Mouse (Mus musculus) embryonic facial prominence, embryonic 11.5 days (tissue): ENCODE data around the gene Lrp3. TPM values are rescaled to one million over a fixed set of nuclear protein-coding genes. Genes with fewer than 3 reads are reported as not detected.
A peak's percentile ranks its signal among the peaks of the same experiment; 100 is the strongest.
"Not testable (repeated sequence)": the region's sequence is repeated elsewhere in the genome, so short reads cannot be mapped to it uniquely, and the experiment has no call there.

Experiments used
- ATAC-seq: fragments of 200-750 bp; cut with Nextera tagmentation; replicated peaks from 2 replicates; pipeline ENCODE4 v1.8.0; 2017; ENCODE audit warnings: low read depth; ENCODE audit not compliant: insufficient number of reproducible peaks, low FRiP score, low TSS enrichment
- DNase-seq: peaks from one replicate; pipeline ENCODE4 v3.0.0-alpha.2; 2015; ENCODE audit warnings: low spot score
- H3K27ac ChIP-seq: fragments of 300-500 bp; sonication (generic); replicated peaks from 2 replicates; pipeline ENCODE4 v1.5.1; 2014; ENCODE audit warnings: mild to moderate bottlenecking, low read depth, low read length, control low read depth
- H3K27me3 ChIP-seq: fragments of 300-500 bp; sonication (generic); 2 replicates; pipeline ENCODE4 v1.6.1; 2014; ENCODE audit warnings: mild to moderate bottlenecking, low read length, moderate library complexity, mixed read lengths; ENCODE audit not compliant: control insufficient read depth, insufficient read depth
- H3K36me3 ChIP-seq: fragments of 300-500 bp; sonication (generic); replicated peaks from 2 replicates; pipeline ENCODE4 v1.6.1; 2014; ENCODE audit warnings: low read depth, mild to moderate bottlenecking, low read length, moderate library complexity, mixed read lengths; ENCODE audit not compliant: control insufficient read depth, insufficient read depth
- H3K4me1 ChIP-seq: fragments of 300-500 bp; sonication (generic); 2 replicates; pipeline ENCODE4 v1.6.1; 2014; ENCODE audit warnings: low read length, mixed read lengths; ENCODE audit not compliant: control insufficient read depth, insufficient read depth
- H3K4me2 ChIP-seq: fragments of 300-500 bp; sonication (generic); 2 replicates; pipeline ENCODE4 v1.6.1; 2014; ENCODE audit warnings: low read depth, mild to moderate bottlenecking, control low read depth, low read length, moderate library complexity
- H3K4me3 ChIP-seq: fragments of 300-500 bp; sonication (generic); 2 replicates; pipeline ENCODE4 v1.5.1; 2014; ENCODE audit warnings: low read depth, low read length, control low read depth
- H3K9ac ChIP-seq: fragments of 300-500 bp; sonication (generic); replicated peaks from 2 replicates; pipeline ENCODE4 v1.6.1; 2014; ENCODE audit warnings: mild to moderate bottlenecking, control low read depth, low read length
- H3K9me3 ChIP-seq: fragments of 300-500 bp; sonication (generic); replicated peaks from 2 replicates; pipeline ENCODE4 v1.6.1; 2016; ENCODE audit warnings: mild to moderate bottlenecking, low read length, inconsistent platforms, mixed read lengths; ENCODE audit not compliant: control insufficient read depth
- WGBS: fragments of 180-500 bp; shearing (Covaris S2); extraction: QIAGEN DNeasy Blood & Tissue Kit; methylation state at CpG from one replicate; pipeline ENCODE4 v1.1.7; 2014; 5-methylcytosine and 5-hydroxymethylcytosine counted together
- polyA plus RNA-seq: library from polyadenylated mRNA; unstranded; fragments of >200 nt; fragmentation: Nextera tagmentation; extraction: Ambion mirVana; gene quantifications from 2 replicates; pipeline ENCODE4 v1.2.1, GENCODE M21; 2014

The Lrp3 gene
- polyA plus RNA-seq, result 8.8 and 9.0 TPM in 2 replicates

DNA sequence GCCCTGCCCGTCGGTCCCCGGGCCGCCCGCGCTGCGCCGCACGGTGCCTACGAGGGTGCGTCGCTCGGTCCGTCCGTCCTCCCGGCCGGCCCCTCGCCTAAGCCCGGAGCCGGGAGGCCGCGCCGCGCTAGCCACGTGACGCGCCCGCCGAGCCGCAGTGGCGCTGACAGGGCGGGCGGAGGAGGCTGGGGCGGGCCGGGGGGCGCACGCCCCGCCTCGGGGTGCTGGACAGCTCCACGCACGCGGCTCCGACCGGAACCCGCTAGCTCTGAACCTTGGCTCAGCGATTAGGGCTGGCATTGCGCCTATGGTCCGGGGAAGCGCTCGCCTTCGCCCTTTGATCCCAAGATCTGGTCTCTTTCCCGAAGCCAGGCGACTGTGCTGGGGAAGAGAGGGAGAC lies at the start of gene Lrp3:
TSS of gene Lrp3 (minus strand) at position 274 of the 400 bp plus-strand sequence.
- under 1% methylated on average over 52 of the region's 53 CpGs for WGBS
- peak; percentile 88 for DNase-seq
- no peaks in the 10 kb centered on the region for H3K9me3 ChIP-seq
- peak within 1 kb of the TSS; percentile 51 for H3K4me2 ChIP-seq
- H3K27ac ChIP-seq, result peak within 1 kb of the TSS; percentile 53
- H3K27me3 ChIP-seq, result no peaks in the 10 kb centered on the region; the same call in 1 of the 2 replicates
- H3K9ac ChIP-seq, result peak within 1 kb of the TSS; percentile 84
- ATAC-seq, result peak; percentile 80
- H3K4me1 ChIP-seq, result peaks cover 5% of the 10 kb centered on the region; the same call in 1 of the 2 replicates
- no peaks in the 10 kb centered on the region; the same call in 1 of the 2 replicates for H3K36me3 ChIP-seq
- H3K4me3 ChIP-seq, result peak within 1 kb of the TSS; percentile 60

DNA sequence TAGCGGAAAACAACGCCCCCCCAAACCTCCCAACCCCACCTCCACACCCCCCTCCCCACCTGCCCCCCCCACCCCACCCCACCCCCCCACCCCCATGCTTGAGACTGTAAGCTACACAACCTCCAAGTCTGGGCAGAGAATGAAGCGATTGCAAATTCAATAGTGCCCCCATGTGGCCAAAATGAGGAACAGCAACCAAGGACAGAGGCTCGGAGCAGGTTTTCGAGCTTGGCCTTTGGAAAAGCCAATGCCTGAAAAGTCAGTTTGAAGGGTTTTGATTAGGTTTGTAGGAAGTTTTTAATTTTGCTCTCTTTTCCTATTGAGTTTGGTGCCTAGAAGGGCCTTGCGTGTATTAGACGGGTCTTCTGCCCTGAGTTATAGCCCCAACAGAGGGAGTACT lies 49.4 kb upstream of the Lrp3 start:
- no peak overlapping the region for H3K9ac ChIP-seq
- H3K4me3 ChIP-seq, result no peak overlapping the region
- H3K4me2 ChIP-seq, result no peak overlapping the region
- no peak for ATAC-seq
- H3K27ac ChIP-seq, result no peak overlapping the region
- H3K4me1 ChIP-seq, result no peaks in the 10 kb centered on the region
- 8% methylated on average over 7 of the region's 7 CpGs for WGBS
- no peaks in the 10 kb centered on the region for H3K27me3 ChIP-seq
- DNase-seq, result peak; percentile 79
- no peaks in the 10 kb centered on the region for H3K36me3 ChIP-seq
- H3K9me3 ChIP-seq, result no peaks in the 10 kb centered on the region

DNA sequence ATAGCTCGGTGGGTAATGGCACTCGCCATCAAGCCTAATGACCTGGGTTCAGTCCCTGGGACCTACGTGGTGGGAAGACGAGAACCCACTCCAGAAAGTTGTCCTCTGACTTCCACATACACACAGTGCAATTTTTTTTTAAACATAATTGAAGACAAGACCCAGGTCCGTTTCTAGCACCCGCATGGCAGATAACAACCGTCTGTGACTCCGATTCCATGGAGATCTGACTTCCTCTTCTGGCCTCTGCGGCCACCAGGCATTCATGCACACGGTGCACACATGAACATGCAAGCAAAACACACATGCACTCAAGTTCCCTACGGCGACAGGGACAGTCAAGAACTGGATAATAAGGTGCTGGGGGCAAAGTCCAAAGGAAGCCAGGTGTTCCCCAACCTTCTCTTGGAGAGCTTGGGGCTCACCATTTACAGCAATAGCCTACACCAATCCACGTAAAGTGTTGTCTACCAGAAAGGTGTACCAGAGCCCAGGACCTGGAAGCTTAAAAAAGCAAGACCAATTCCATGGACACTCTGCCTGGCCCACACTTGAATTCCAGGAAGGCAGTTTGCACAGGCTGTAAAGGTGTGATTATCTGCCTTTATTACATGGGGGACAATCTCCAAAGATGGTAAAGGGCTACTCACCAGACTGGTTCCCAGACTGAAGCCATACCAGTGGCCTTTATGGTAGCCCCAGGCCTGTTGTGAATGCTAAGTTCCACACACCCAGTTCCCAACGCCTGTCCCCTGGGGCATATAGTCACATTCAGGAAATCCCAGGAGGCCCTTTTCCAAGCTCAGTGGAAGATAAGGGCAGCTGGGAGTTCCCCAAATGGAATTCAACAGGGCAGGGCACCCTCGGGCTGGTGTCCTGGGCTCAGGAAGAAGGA lies 48.5 kb upstream of the Lrp3 start:
- Histone ChIP-seq H3K4me1 (no peaks in the 10 kb centered on the region), H3K4me3 (no peak overlapping the region), H3K27ac (no peak overlapping the region), H3K9me3 (no peaks in the 10 kb centered on the region), H3K27me3 (no peaks in the 10 kb centered on the region), H3K9ac (no peak overlapping the region), H3K4me2 (no peak overlapping the region), H3K36me3 (no peaks in the 10 kb centered on the region)
- ATAC-seq (no peak), DNase-seq (no peak)
- 84% methylated on average over 15 of the region's 15 CpGs for WGBS

DNA sequence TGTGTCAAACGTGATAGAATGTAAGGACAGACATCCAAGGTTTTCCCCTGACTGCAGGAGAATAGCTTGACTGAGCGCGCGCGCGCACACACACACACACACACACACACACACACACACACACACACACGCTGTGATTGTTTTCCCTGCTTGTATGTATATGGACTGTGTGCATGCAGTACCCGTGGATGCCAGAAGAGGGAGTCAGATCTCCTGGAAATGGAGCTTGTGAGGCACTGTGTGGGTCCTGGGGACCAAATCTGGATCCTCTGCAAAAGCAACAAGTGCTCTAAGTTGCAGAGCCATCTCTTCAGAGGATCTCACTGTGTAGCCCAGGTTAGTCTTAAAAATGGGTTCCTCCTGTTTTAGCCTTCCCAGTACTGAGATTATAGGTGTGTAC lies 44.1 kb upstream of the Lrp3 start:
- Histone ChIP-seq H3K27ac (no peak overlapping the region), H3K27me3 (no peaks in the 10 kb centered on the region), H3K4me3 (no peak overlapping the region), H3K4me1 (no peaks in the 10 kb centered on the region), H3K36me3 (no peaks in the 10 kb centered on the region), H3K9me3 (no peaks in the 10 kb centered on the region), H3K4me2 (no peak overlapping the region), H3K9ac (no peak overlapping the region)
- no peak for ATAC-seq
- 85% methylated on average over 8 of the region's 8 CpGs for WGBS
- DNase-seq, result no peak

DNA sequence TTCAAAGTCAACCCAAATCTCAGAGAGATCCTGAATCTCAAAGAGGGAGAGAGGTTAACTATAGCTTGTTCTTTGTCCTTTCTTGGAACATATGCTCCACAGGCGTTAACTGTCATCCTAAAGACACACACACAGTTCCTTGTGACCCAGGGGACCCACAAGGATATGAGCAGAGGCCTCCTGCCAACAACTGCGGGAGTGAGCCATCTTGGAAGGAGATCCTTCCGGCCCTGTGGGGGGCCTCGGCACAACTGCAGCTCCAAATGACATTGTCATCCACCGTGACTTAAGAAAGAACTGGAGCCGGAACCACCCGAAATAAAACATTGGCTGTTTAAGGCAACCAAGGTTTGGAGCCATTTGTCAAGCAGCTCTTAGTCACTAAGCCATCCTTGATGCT lies 43.0 kb upstream of the Lrp3 start:
- H3K27me3 ChIP-seq, result no peaks in the 10 kb centered on the region
- no peak overlapping the region for H3K4me3 ChIP-seq
- 60% methylated on average over 7 of the region's 7 CpGs for WGBS
- no peaks in the 10 kb centered on the region for H3K9me3 ChIP-seq
- no peaks in the 10 kb centered on the region for H3K36me3 ChIP-seq
- H3K4me1 ChIP-seq, result no peaks in the 10 kb centered on the region
- no peak overlapping the region for H3K9ac ChIP-seq
- no peak for ATAC-seq
- no peak overlapping the region for H3K27ac ChIP-seq
- no peak overlapping the region for H3K4me2 ChIP-seq
- no peak for DNase-seq

DNA sequence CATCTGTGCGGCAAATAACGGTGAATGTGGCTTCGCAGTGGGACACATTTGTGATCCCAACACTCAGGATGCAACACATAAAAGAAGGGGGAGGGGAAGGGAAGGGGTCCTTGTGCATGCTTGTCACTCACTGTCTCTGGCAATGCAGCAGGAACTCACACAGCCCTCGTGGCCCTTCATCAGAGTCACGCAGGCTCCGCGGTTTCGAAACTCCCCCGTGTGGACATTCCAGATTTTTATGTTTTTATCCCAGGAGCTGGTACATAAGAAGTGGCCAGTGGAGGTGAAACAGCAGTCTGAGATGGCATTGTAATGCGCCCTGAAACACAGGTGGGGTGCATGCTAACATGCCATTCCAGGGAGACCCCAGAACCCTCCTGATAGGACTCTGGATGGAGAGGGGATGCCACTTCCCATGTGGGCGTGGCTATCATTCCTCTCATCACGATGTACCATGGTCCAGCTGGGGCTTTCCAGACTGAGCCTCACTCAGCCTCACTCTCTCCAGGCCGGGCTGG lies 36.8 kb upstream of the Lrp3 start:
- WGBS, result 7% methylated on average over 13 of the region's 13 CpGs
- Histone ChIP-seq H3K4me1 (no peaks in the 10 kb centered on the region), H3K4me2 (no peak overlapping the region), H3K27me3 (no peaks in the 10 kb centered on the region), H3K4me3 (no peak overlapping the region), H3K27ac (no peak overlapping the region), H3K9ac (no peak overlapping the region), H3K36me3 (no peaks in the 10 kb centered on the region), H3K9me3 (no peaks in the 10 kb centered on the region)
- ATAC-seq, result peak; percentile 69; the same call in 1 of the 2 replicates
- DNase-seq, result peak; percentile 74

DNA sequence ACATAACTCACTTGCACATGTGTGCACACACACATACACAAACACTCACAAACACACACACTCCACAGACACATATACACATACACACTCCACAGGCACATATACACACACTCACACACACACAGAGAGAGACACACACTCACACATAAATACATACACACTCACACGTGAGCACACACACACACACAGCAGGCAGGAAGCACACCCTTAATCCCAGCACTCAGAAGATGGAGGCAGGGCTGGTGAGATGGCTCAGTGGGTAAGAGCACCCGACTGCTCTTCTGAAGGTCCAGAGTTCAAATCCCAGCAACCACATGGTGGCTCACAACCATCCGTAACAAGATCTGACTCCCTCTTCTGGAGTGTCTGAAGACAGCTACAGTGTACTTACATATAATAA lies 22.6 kb upstream of the Lrp3 start:
- not testable (repeated sequence) for ATAC-seq

DNA sequence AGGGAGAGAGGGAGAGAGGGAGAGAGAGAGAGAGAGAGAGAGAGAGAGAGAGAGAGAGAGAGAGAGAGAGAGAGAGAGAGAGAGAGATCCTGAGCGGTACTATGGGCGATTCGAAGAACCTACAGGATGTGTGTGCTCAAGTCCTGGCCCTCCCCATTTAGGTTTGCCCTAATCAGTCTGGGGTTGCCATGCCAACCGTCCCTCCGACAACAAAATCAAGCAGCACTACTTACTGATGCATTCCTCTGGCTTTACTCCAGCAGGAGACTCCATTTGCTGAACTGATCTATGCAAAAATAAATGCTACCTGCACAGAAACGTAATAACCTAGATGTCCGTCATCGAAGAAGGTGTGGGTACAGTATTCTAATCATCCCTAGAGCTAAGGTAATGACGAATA lies 20.0 kb upstream of the Lrp3 start:
- DNase-seq (peak; percentile 79), ATAC-seq (peak; percentile 58; the same call in 1 of the 2 replicates)
- peak overlapping the region; percentile 39 for H3K4me2 ChIP-seq
- peak overlapping the region; percentile 80; the same call in 1 of the 2 replicates for H3K27ac ChIP-seq
- H3K4me3 ChIP-seq, result peak overlapping the region; percentile 58
- no peaks in the 10 kb centered on the region for H3K4me1 ChIP-seq
- H3K36me3 ChIP-seq, result no peaks in the 10 kb centered on the region
- WGBS, result 23% methylated on average over 9 of the region's 9 CpGs
- no peaks in the 10 kb centered on the region for H3K27me3 ChIP-seq
- H3K9me3 ChIP-seq, result no peaks in the 10 kb centered on the region
- H3K9ac ChIP-seq, result 0 out of 2 replicates have a peak overlapping the region, but pooled peaks have one; percentile 14

More for the DNA sequence above, 22.6 kb upstream of the Lrp3 start:
- H3K9me3 ChIP-seq, H3K27ac ChIP-seq, H3K4me2 ChIP-seq, H3K27me3 ChIP-seq, H3K4me3 ChIP-seq, H3K9ac ChIP-seq, DNase-seq, H3K36me3 ChIP-seq, H3K4me1 ChIP-seq: not testable (repeated sequence)
- 66% methylated on average over 2 of the region's 3 CpGs for WGBS
